Mouse (Mus musculus) kidney, embryonic 16.5 days (tissue): ENCODE measurements around the gene Ptprk. TPM values are rescaled to one million over a fixed set of nuclear protein-coding genes. Genes with fewer than 3 reads are reported as not detected.
A peak's percentile ranks its signal among the peaks of the same experiment; 100 is the strongest.

Experiments used
- ATAC-seq: fragments of 200-750 bp; cut with Nextera tagmentation; 2 replicates; pipeline ENCODE4 v1.8.0; 2017; ENCODE audit warnings: moderate TSS enrichment; ENCODE audit not compliant: low FRiP score, low TSS enrichment
- H3K27ac ChIP-seq: fragments of 300-500 bp; sonication (generic); 2 replicates; pipeline ENCODE4 v1.5.1; 2014; ENCODE audit warnings: low read length
- H3K27me3 ChIP-seq: fragments of 300-500 bp; sonication (generic); 2 replicates; pipeline ENCODE4 v1.6.1; 2014; ENCODE audit warnings: low read length, control low read depth, mixed read lengths; ENCODE audit not compliant: insufficient read depth
- H3K36me3 ChIP-seq: fragments of 300-500 bp; sonication (generic); 2 replicates; pipeline ENCODE4 v1.6.1; 2014; ENCODE audit warnings: low read length, control low read depth, mixed read lengths; ENCODE audit not compliant: insufficient read depth
- H3K4me1 ChIP-seq: fragments of 300-500 bp; sonication (generic); 2 replicates; pipeline ENCODE4 v1.6.1; 2014; ENCODE audit warnings: low read length, control low read depth, mixed read lengths; ENCODE audit not compliant: insufficient read depth
- H3K4me2 ChIP-seq: fragments of 300-500 bp; sonication (generic); replicated peaks from 2 replicates; pipeline ENCODE4 v1.6.1; 2014; ENCODE audit warnings: low read depth, low read length
- H3K4me3 ChIP-seq: fragments of 300-500 bp; sonication (generic); 2 replicates; pipeline ENCODE4 v1.5.1; 2014; ENCODE audit warnings: mild to moderate bottlenecking, low read length
- H3K9ac ChIP-seq: fragments of 300-500 bp; sonication (generic); replicated peaks from 2 replicates; pipeline ENCODE4 v1.6.1; 2014; ENCODE audit warnings: low read length
- H3K9me3 ChIP-seq: fragments of 300-500 bp; sonication (generic); 2 replicates; pipeline ENCODE4 v1.6.1; 2016; ENCODE audit warnings: low read length, control low read depth
- WGBS: fragments of 180-500 bp; shearing (Covaris S2); extraction: QIAGEN DNeasy Blood & Tissue Kit; methylation state at CpG from one replicate; pipeline ENCODE4 v1.1.7; 2014; 5-methylcytosine and 5-hydroxymethylcytosine counted together
- polyA plus RNA-seq: library from polyadenylated mRNA; unstranded; fragments of >200 nt; fragmentation: Nextera tagmentation; extraction: Ambion mirVana; gene quantifications from 2 replicates; pipeline ENCODE4 v1.2.1, GENCODE M21; 2015

Ptprk gene
- polyA plus RNA-seq, 1 experiment from 2014 or later = 34.7 TPM

DNA sequence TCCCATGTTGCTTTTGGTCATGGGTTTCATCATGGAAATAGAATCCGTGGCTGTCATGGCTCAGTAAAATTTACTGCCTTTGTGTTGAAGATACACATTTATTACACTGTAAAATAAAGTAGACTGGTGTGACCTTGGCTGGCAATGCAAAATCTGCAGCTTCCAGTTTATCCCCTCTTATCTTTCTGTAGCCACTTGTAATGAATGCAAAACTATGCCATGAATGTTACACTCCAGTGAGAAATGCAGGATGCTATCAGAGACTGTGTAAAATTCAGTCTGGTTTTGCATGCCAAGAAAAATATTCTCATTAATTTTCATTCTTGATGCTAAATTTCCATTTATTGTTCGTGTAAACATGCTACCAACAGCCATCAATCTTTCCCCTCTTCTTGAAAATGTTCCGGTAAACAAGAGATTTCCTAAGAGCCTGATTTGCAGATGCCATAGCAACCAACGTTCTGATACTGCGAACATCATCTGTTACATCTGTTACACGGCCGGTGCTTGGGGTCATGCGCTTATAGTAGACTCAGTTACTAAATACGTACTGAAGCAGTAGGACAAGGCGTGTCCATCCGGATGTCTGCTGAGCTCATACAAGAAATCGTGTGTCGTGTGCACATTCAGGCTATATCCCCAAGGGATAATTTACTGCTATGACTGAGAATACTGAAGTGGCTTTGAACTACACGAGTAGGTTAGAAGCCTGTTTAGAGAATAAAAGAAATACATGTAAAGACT, 449.5 kb downstream of the Ptprk start:
- ATAC-seq = peak; percentile 49; the same call in 1 of the 2 replicates
- H3K27ac ChIP-seq = no peak overlapping the region; the same call in 1 of the 2 replicates

GRCm38 (mm10) chr10:28540595-28540994, 466.0 kb downstream of the Ptprk start:
- no peaks in the 10 kb centered on the region for H3K27me3 ChIP-seq
- no peak for ATAC-seq
- no peaks in the 10 kb centered on the region for H3K36me3 ChIP-seq
- no peak overlapping the region for H3K4me3 ChIP-seq
- no peak overlapping the region for H3K27ac ChIP-seq
- no peak overlapping the region for H3K9ac ChIP-seq
- no peaks in the 10 kb centered on the region for H3K4me1 ChIP-seq
- WGBS = 79% methylated on average over 4 of the region's 4 CpGs
- no peak overlapping the region for H3K4me2 ChIP-seq
- no peaks in the 10 kb centered on the region; the same call in 1 of the 2 replicates for H3K9me3 ChIP-seq

More for the DNA sequence above, 449.5 kb downstream of the Ptprk start:
- H3K9ac ChIP-seq = no peak overlapping the region
- no peaks in the 10 kb centered on the region for H3K36me3 ChIP-seq
- H3K27me3 ChIP-seq = no peaks in the 10 kb centered on the region
- no peak overlapping the region for H3K4me3 ChIP-seq
- H3K9me3 ChIP-seq = no peaks in the 10 kb centered on the region
- WGBS = 58% methylated on average over 14 of the region's 14 CpGs
- H3K4me1 ChIP-seq = peaks cover 10% of the 10 kb centered on the region; the same call in 1 of the 2 replicates
- no peak overlapping the region; the same call in 1 of the 2 replicates for H3K4me2 ChIP-seq

- Histone ChIP-seq H3K9ac (no peak overlapping the region), H3K4me3 (no peak overlapping the region), H3K27ac (no peak overlapping the region), H3K4me1 (no peaks in the 10 kb centered on the region), H3K36me3 (no peaks in the 10 kb centered on the region), H3K27me3 (no peaks in the 10 kb centered on the region), H3K9me3 (no peaks in the 10 kb centered on the region), H3K4me2 (no peak overlapping the region)
- ATAC-seq = no peak
- WGBS = 69% methylated on average over 1 of the region's 1 CpGs
Observed at GRCm38 (mm10) chr10:28542754-28543153, 468.1 kb downstream of the Ptprk start.

- H3K4me1 ChIP-seq = no peaks in the 10 kb centered on the region
- H3K27ac ChIP-seq = no peak overlapping the region
- H3K9ac ChIP-seq = no peak overlapping the region
- WGBS = 42% methylated on average over 4 of the region's 4 CpGs
- H3K9me3 ChIP-seq = no peaks in the 10 kb centered on the region
- H3K4me3 ChIP-seq = no peak overlapping the region
- no peaks in the 10 kb centered on the region for H3K36me3 ChIP-seq
- ATAC-seq = no peak
- H3K27me3 ChIP-seq = no peaks in the 10 kb centered on the region
- H3K4me2 ChIP-seq = no peak overlapping the region
Observed at GRCm38 (mm10) chr10:28550549-28550948, 475.9 kb downstream of the Ptprk start.

DNA sequence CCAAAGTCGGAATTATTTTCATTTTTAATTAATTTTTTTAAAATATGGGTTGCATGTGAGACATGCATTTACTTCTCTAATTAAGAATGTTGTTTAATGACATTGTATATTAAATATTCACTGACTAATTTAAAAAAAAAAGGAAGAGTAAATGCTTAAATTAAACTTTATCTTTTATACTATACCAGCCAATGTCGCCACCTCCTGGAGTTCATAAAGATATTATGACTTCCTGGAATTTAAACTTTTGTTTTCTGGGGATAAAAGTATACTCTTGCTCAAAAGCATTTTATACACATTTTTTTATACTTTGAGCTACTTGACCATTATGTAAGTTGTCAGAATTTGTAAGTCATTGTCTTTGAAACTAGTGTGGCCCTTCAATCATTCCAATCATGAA, 477.4 kb downstream of the Ptprk start:
- H3K27ac ChIP-seq = no peak overlapping the region
- no peak overlapping the region for H3K9ac ChIP-seq
- 91% methylated on average over 2 of the region's 2 CpGs for WGBS
- H3K36me3 ChIP-seq = no peaks in the 10 kb centered on the region
- no peaks in the 10 kb centered on the region for H3K9me3 ChIP-seq
- H3K27me3 ChIP-seq = no peaks in the 10 kb centered on the region
- no peak overlapping the region for H3K4me2 ChIP-seq
- no peak overlapping the region for H3K4me3 ChIP-seq
- ATAC-seq = no peak
- H3K4me1 ChIP-seq = no peaks in the 10 kb centered on the region

DNA sequence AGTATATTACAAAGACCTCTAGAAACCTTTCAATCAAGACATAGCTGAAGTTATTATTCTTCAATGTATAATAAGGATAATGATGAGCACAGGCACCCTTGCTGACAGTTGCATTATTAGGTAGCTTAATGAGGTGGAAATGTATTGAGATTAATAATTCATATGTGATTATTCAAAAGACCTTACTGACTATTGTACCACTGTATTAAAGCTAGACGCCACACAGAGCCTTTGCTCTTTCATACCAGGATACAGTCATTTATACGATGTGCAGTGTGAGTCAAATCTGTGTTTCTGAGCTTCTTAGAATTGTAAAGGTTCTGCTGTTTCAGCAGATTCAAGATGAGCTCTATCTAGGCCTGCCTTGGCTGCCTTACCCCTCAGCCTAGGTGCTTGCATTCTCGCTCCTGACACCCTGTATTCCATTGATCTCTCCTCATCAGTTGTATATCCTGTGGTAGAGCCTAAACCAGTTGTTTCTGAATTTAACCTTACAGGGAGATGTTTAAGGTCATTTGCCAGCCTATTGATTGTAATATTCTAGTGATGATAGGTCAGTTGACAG, 489.6 kb downstream of the Ptprk start:
- Histone ChIP-seq H3K9ac (no peak overlapping the region), H3K27ac (no peak overlapping the region), H3K36me3 (0 out of 2 replicates have a peak, but pooled peaks cover 4% of the 10 kb centered on the region), H3K4me1 (no peaks in the 10 kb centered on the region), H3K4me2 (no peak overlapping the region), H3K4me3 (no peak overlapping the region), H3K27me3 (no peaks in the 10 kb centered on the region), H3K9me3 (no peaks in the 10 kb centered on the region)
- WGBS = 91% methylated on average over 3 of the region's 3 CpGs
- ATAC-seq = no peak

DNA sequence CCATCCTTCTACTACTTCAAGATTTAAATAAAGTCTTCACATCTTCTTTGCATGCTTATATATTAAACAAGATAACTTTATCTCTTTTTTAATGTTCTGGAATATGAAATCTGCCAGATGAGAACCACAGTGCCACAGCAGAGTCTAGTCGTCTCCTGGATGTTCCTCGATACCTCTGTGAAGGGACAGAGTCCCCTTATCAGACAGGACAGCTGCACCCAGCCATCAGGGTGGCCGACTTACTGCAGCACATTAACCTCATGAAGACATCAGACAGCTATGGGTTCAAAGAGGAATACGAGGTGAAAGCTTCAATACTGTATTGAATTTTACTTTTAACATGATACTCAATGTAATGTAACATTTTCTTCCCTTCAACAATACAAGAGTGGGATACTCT, 491.8 kb downstream of the Ptprk start:
- no peak overlapping the region for H3K9ac ChIP-seq
- 0 out of 2 replicates have a peak, but pooled peaks cover 4% of the 10 kb centered on the region for H3K36me3 ChIP-seq
- H3K4me3 ChIP-seq = no peak overlapping the region
- H3K27ac ChIP-seq = no peak overlapping the region
- H3K27me3 ChIP-seq = no peaks in the 10 kb centered on the region
- no peak for ATAC-seq
- H3K4me1 ChIP-seq = no peaks in the 10 kb centered on the region
- H3K4me2 ChIP-seq = no peak overlapping the region
- 89% methylated on average over 4 of the region's 4 CpGs for WGBS
- H3K9me3 ChIP-seq = no peaks in the 10 kb centered on the region

- H3K27ac ChIP-seq = no peak overlapping the region
- 0 out of 2 replicates have a peak, but pooled peaks cover 4% of the 10 kb centered on the region for H3K36me3 ChIP-seq
- H3K27me3 ChIP-seq = no peaks in the 10 kb centered on the region
- H3K4me3 ChIP-seq = no peak overlapping the region
- no peaks in the 10 kb centered on the region for H3K9me3 ChIP-seq
- no peak overlapping the region for H3K9ac ChIP-seq
- no peaks in the 10 kb centered on the region for H3K4me1 ChIP-seq
- 96% methylated on average over 2 of the region's 2 CpGs for WGBS
- no peak overlapping the region for H3K4me2 ChIP-seq
- no peak for ATAC-seq
Observed at GRCm38 (mm10) chr10:28566828-28567227, 492.2 kb downstream of the Ptprk start.

DNA sequence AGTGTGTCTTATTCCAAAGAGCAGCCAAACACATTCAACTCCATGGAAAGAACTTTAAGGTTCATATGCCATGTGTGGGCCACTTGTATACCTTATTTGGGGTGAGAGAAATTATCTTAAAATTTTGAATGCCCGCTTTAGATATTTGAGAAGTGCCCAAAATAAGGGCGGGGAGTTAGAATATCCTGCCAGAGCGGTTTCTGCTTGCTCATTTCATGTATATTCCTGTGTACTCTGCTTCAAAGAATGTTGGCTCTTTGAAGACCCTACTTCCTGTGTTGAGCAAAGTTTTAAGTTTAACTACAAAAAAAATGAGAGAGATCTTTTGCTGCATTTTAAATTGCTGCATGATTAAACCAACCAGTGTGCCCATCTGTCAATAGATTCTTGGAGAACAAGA, 492.8 kb downstream of the Ptprk start:
- H3K36me3 ChIP-seq = 0 out of 2 replicates have a peak, but pooled peaks cover 4% of the 10 kb centered on the region
- no peaks in the 10 kb centered on the region for H3K9me3 ChIP-seq
- H3K4me3 ChIP-seq = no peak overlapping the region
- H3K4me2 ChIP-seq = no peak overlapping the region
- no peak for ATAC-seq
- 85% methylated on average over 3 of the region's 3 CpGs for WGBS
- no peaks in the 10 kb centered on the region for H3K27me3 ChIP-seq
- no peaks in the 10 kb centered on the region for H3K4me1 ChIP-seq
- H3K9ac ChIP-seq = no peak overlapping the region
- no peak overlapping the region for H3K27ac ChIP-seq

GRCm38 (mm10) chr10:28568047-28568446, 493.4 kb downstream of the Ptprk start:
- ATAC-seq = no peak
- Histone ChIP-seq H3K27me3 (no peaks in the 10 kb centered on the region), H3K27ac (no peak overlapping the region), H3K36me3 (0 out of 2 replicates have a peak, but pooled peaks cover 4% of the 10 kb centered on the region), H3K9me3 (no peaks in the 10 kb centered on the region), H3K4me1 (no peaks in the 10 kb centered on the region), H3K4me3 (no peak overlapping the region), H3K4me2 (no peak overlapping the region), H3K9ac (no peak overlapping the region)
- 93% methylated on average over 5 of the region's 5 CpGs for WGBS
